Mouse (Mus musculus) thymus, postnatal 0 days (tissue): Measurements from ENCODE around the gene Cyp2c40. TPM values are rescaled to one million over a fixed set of nuclear protein-coding genes. Genes with fewer than 3 reads are reported as not detected.
"Not testable (repeated sequence)": the region's sequence is repeated elsewhere in the genome, so short reads cannot be mapped to it uniquely, and the experiment has no call there.

Source experiments
- DNase-seq: peaks from one replicate; pipeline ENCODE4 v3.0.0-alpha.2; 2015; ENCODE audit warnings: low spot score
- polyA plus RNA-seq: library from polyadenylated mRNA; unstranded; fragments of >200 nt; fragmentation: Nextera tagmentation; extraction: Ambion mirVana; gene quantifications from 2 replicates; pipeline ENCODE4 v1.2.1, GENCODE M21; 2015

The Cyp2c40 gene
- polyA plus RNA-seq, result not detected in 2 replicates

DNA sequence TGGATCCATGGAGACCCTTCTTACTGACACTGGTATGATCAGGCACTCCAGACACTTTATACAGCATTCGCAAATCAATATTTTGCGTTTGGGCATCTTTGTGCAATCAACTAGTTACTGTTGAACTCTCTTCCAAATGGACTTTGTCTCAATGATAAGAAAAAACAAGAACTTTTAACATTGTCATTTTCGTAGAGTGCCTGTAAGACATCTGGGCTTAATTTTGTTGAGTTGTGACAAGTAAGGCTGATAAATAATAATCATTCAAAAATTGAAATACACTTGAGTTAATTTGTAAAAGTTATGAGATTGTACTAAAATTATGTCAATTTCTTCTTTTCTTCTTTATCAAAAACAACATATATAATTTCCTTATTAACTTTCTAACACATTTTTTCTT, at the start of gene Cyp2c40:
Gene Cyp2c40, minus strand, starts transcription at position 101 of the 400 bp plus-strand sequence.
- DNase-seq, result not testable (repeated sequence)

DNA sequence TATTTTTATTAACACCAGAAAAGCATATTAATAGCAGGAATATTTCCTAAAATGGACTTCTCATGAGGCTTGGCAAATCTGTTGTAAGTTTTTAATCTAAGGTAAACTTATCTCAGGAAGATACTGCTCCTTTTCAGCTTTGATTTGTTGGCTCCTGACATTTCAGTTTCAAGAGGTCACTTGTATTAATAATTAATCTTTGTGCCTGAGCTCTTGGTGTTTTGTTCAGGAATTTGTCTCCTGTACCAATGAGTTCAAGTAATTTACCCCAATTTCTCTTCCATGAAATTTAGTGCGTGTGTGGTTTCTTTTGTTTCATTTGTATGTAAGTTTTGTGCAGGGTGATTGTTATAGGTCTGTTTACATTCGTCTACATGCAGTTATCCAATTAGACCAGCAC, 8.3 kb upstream of the Cyp2c40 start:
- not testable (repeated sequence) for DNase-seq

DNA sequence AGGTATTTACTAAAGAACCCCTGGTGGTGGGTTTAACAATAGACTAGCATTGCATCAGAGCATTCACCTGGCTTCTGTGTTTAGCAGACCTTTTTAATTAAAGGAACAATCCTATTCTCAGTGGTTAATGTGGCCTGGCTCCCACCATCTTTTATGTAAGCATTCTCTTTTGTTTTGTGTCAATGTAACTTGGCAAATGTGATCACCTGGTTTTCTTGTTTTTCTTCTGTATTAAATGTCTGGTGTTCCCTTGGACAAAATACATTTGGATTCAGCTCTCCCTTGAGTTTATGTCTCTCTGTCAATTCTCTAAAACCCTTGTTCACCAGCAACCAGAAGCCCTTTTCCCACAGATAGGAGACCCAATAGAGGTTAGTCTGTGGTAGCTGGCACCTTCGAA, 3.8 kb upstream of the Cyp2c40 start:
- not testable (repeated sequence) for DNase-seq

DNA sequence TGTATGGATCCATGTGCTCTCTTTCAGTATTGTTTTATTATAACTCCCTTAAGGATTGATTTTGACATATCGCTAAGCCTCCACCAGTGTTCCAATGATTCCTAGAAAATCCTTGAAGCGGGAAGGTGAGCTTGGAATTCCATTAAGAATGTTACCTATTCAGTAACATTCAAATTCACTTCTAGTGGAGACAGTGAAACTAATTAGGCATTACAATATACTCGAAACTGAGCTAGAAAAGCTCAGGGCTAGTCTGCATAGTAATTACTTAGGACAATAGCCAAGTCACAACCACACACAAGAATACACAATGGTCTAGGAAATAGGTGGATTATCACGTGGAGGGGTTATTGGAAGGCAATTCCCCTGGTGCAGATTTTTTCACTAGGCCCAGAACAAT, 3.4 kb upstream of the Cyp2c40 start:
- not testable (repeated sequence) for DNase-seq

GRCm38 (mm10) chr19:39785458-39785857, 27.2 kb downstream of the Cyp2c40 start:
- not testable (repeated sequence) for DNase-seq

DNA sequence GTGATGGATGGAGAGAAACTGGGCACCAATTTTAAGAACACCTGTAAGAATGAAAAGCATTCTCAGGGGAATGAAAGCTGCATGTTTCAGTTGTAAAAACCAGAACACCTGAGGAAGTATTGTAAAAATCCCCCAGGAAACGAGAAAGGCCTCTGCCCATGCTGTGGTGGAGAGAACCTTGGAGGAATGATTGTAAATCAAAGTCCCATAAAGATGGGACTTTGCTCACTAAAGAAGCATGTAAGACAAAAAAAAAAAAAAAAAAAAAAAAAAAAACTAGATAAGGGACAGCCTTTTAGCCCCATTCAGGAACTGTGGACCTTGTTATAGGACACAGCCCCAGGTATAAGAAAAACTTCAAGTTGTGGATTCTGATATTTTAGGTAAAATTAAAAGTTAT, 67.3 kb downstream of the Cyp2c40 start:
- no peak for DNase-seq

DNA sequence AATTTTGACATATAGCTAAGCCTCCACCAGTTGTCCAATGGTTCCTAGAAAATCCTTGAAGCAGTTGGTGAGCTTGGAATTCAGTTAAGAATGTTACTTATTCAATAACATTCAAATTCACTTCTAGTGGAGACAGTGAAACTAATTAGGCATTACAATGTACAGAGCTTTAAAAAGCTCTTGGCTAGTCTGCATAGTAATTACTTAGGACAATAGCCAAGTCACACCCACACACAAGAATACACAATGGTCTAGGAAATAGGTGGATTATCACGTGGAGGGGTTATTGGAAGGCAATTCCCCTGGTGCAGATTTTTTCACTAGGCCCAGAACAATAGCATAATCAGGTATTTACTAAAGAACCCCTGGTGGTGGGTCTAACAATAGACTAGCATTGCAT, 68.3 kb downstream of the Cyp2c40 start:
- not testable (repeated sequence) for DNase-seq

DNA sequence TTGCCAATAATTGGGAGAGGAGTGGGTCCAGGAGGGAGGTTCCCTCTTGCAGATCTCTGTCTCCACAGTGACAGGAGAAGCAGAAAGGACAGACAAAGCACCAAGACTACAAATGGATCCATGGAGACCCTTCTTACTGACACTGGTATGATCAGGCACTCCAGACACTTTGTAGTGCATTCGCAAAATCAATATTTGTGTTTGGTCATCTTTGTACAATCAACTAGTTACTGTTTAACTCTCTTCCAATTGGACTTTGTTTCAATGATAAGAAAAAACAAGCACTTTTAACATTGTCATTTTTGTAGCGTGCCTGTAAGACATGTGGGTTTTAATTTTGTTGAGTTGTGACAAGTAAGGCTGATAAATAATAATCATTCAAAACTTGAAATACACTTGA, 71.7 kb downstream of the Cyp2c40 start, which contains the start of gene Cyp2c68:
Gene Cyp2c68, minus strand, starts transcription at position 135 of the 400 bp plus-strand sequence.
- no peak for DNase-seq

Other genes with a start within 250 kb of the Cyp2c40 start
- not detected in 2 replicates for gene Cyp2c67, start 163.8 kb downstream of the Cyp2c40 start, polyA plus RNA-seq
- not detected in 2 replicates for gene Cyp2c68, start 71.8 kb downstream of the Cyp2c40 start, polyA plus RNA-seq
- gene Cyp2c69, start 74.0 kb upstream of the Cyp2c40 start, polyA plus RNA-seq, result not detected in 2 replicates
- gene Cyp2c37, start 179.6 kb upstream of the Cyp2c40 start, polyA plus RNA-seq, result not detected in 2 replicates